Mouse (Mus musculus): Measurements from ENCODE around the gene Cyfip1. TPM values are rescaled to one million over a fixed set of nuclear protein-coding genes. Genes with fewer than 3 reads are reported as not detected.

Gene Cyfip1
- polyA plus RNA-seq, 1 experiment from 2014 or later, result 62.1 TPM

Other genes starting within 250 kb of the Cyfip1 start
- 2.2 and 2.7 TPM in 2 replicates for gene Siglech, start 73.6 kb upstream of the Cyfip1 start, polyA plus RNA-seq (2015; fragmentation: Nextera tagmentation; extraction: Ambion mirVana)
- 36.0 and 39.2 TPM in 2 replicates for gene Tubgcp5, start 47.6 kb upstream of the Cyfip1 start, polyA plus RNA-seq (2015; fragmentation: Nextera tagmentation; extraction: Ambion mirVana)
- gene Nipa2, start 120.7 kb downstream of the Cyfip1 start, polyA plus RNA-seq (2015; fragmentation: Nextera tagmentation; extraction: Ambion mirVana), result 33.2 and 39.3 TPM in 2 replicates
- gene Nipa1, start 178.2 kb downstream of the Cyfip1 start, polyA plus RNA-seq (2015; fragmentation: Nextera tagmentation; extraction: Ambion mirVana), result 25.0 and 25.3 TPM in 2 replicates
- 52.7 and 56.2 TPM in 2 replicates for gene Herc2, start 208.5 kb downstream of the Cyfip1 start, polyA plus RNA-seq (2015; fragmentation: Nextera tagmentation; extraction: Ambion mirVana)

Measured in forebrain, embryonic 16.5 days (tissue).